Mouse (Mus musculus) E14TG2a.4 (cell line): ENCODE results near the gene Dclk1.
A peak's percentile ranks its signal among the peaks of the same experiment; 100 is the strongest.

Experiments used
- H3K27me3 ChIP-seq: 2 replicates; pipeline ENCODE4 v1.6.1; 2014; ENCODE audit warnings: low read length, control low read depth; ENCODE audit not compliant: insufficient read depth
- H3K36me3 ChIP-seq: 2 replicates; pipeline ENCODE4 v1.6.1; 2014; ENCODE audit warnings: low read length, control low read depth; ENCODE audit not compliant: insufficient read depth
- H3K4me1 ChIP-seq: replicated peaks from 2 replicates; pipeline ENCODE4 v1.6.1; 2014; ENCODE audit warnings: low read depth, low read length, control low read depth
- H3K4me3 ChIP-seq: replicated peaks from 2 replicates; pipeline ENCODE4 v1.5.1; 2014; ENCODE audit warnings: mild to moderate bottlenecking, low read length
- H3K9me3 ChIP-seq: 2 replicates; pipeline ENCODE4 v1.6.1; 2014; ENCODE audit warnings: low read length, control low read depth
- CTCF ChIP-seq: conservative IDR thresholded peaks from 2 replicates; pipeline ENCODE4 v1.5.1; 2014; ENCODE audit warnings: low read length
- NANOG ChIP-seq: IDR thresholded peaks from 2 replicates; pipeline ENCODE4 v1.6.1; 2014; ENCODE audit warnings: borderline replicate concordance, low read length, mixed read lengths
- POU5F1 ChIP-seq: IDR thresholded peaks from 2 replicates; pipeline ENCODE4 v1.6.1; 2014; ENCODE audit warnings: low read length, borderline replicate concordance

Dclk1 gene

GRCm38 (mm10) chr3:55352529-55352928 is 110.4 kb downstream of the Dclk1 start:
- TF ChIP-seq NANOG (no peak), POU5F1 (no peak), CTCF (no peak)
- H3K27me3 ChIP-seq, result no peaks in the 10 kb centered on the region; the same call in 1 of the 2 replicates
- H3K4me1 ChIP-seq, result no peaks in the 10 kb centered on the region
- no peak overlapping the region for H3K4me3 ChIP-seq
- H3K9me3 ChIP-seq, result no peaks in the 10 kb centered on the region
- H3K36me3 ChIP-seq, result no peaks in the 10 kb centered on the region

GRCm38 (mm10) chr3:55353169-55353568 is 111.0 kb downstream of the Dclk1 start:
- Histone ChIP-seq H3K4me1 (no peaks in the 10 kb centered on the region), H3K4me3 (no peak overlapping the region), H3K9me3 (no peaks in the 10 kb centered on the region), H3K36me3 (no peaks in the 10 kb centered on the region), H3K27me3 (no peaks in the 10 kb centered on the region; the same call in 1 of the 2 replicates)
- TF ChIP-seq POU5F1, result no peak

- Histone ChIP-seq H3K9me3 (no peaks in the 10 kb centered on the region), H3K36me3 (no peaks in the 10 kb centered on the region), H3K4me3 (no peak overlapping the region), H3K27me3 (no peaks in the 10 kb centered on the region; the same call in 1 of the 2 replicates), H3K4me1 (no peaks in the 10 kb centered on the region)
- no peak for TF ChIP-seq NANOG
- no peak for TF ChIP-seq POU5F1
- TF ChIP-seq CTCF, result no peak
Observed at GRCm38 (mm10) chr3:55353909-55354511, 111.8 kb downstream of the Dclk1 start.

- Histone ChIP-seq H3K36me3 (no peaks in the 10 kb centered on the region), H3K4me3 (no peak overlapping the region), H3K27me3 (no peaks in the 10 kb centered on the region; the same call in 1 of the 2 replicates), H3K4me1 (no peaks in the 10 kb centered on the region), H3K9me3 (no peaks in the 10 kb centered on the region)
- TF ChIP-seq NANOG, result no peak
- peak; percentile 41 for TF ChIP-seq CTCF
Observed at GRCm38 (mm10) chr3:55354765-55355164, 112.6 kb downstream of the Dclk1 start.

GRCm38 (mm10) chr3:55358486-55358885 is 116.3 kb downstream of the Dclk1 start:
- no peak for TF ChIP-seq POU5F1
- no peak for TF ChIP-seq NANOG
- TF ChIP-seq CTCF, result no peak
- Histone ChIP-seq H3K27me3 (no peaks in the 10 kb centered on the region; the same call in 1 of the 2 replicates), H3K4me1 (no peaks in the 10 kb centered on the region), H3K36me3 (no peaks in the 10 kb centered on the region), H3K9me3 (no peaks in the 10 kb centered on the region), H3K4me3 (no peak overlapping the region)

GRCm38 (mm10) chr3:55360836-55361235 is 118.7 kb downstream of the Dclk1 start:
- TF ChIP-seq POU5F1 (no peak), CTCF (no peak), NANOG (no peak)
- H3K27me3 ChIP-seq, result no peaks in the 10 kb centered on the region

GRCm38 (mm10) chr3:55367166-55367565 is 125.0 kb downstream of the Dclk1 start:
- Histone ChIP-seq H3K9me3 (no peaks in the 10 kb centered on the region), H3K4me3 (no peak overlapping the region), H3K4me1 (no peaks in the 10 kb centered on the region), H3K27me3 (no peaks in the 10 kb centered on the region), H3K36me3 (no peaks in the 10 kb centered on the region)
- no peak for TF ChIP-seq CTCF
- no peak for TF ChIP-seq NANOG
- no peak for TF ChIP-seq POU5F1

More at GRCm38 (mm10) chr3:55360836-55361235, 118.7 kb downstream of the Dclk1 start:
- no peaks in the 10 kb centered on the region for H3K36me3 ChIP-seq
- H3K4me1 ChIP-seq, result no peaks in the 10 kb centered on the region
- H3K4me3 ChIP-seq, result no peak overlapping the region
- H3K9me3 ChIP-seq, result no peaks in the 10 kb centered on the region

GRCm38 (mm10) chr3:55369156-55369555 is 127.0 kb downstream of the Dclk1 start:
- Histone ChIP-seq H3K4me3 (no peak overlapping the region), H3K27me3 (no peaks in the 10 kb centered on the region), H3K4me1 (no peaks in the 10 kb centered on the region), H3K36me3 (no peaks in the 10 kb centered on the region), H3K9me3 (no peaks in the 10 kb centered on the region)
- TF ChIP-seq CTCF (no peak), NANOG (no peak), POU5F1 (no peak)

GRCm38 (mm10) chr3:55373689-55374088 is 131.5 kb downstream of the Dclk1 start:
- H3K9me3 ChIP-seq, result no peaks in the 10 kb centered on the region
- no peaks in the 10 kb centered on the region for H3K36me3 ChIP-seq
- no peaks in the 10 kb centered on the region for H3K4me1 ChIP-seq
- H3K27me3 ChIP-seq, result no peaks in the 10 kb centered on the region
- H3K4me3 ChIP-seq, result no peak overlapping the region
- TF ChIP-seq NANOG (no peak), CTCF (peak; percentile 41)

- H3K4me1 ChIP-seq, result no peaks in the 10 kb centered on the region
- H3K9me3 ChIP-seq, result no peaks in the 10 kb centered on the region
- H3K36me3 ChIP-seq, result no peaks in the 10 kb centered on the region
- H3K27me3 ChIP-seq, result no peaks in the 10 kb centered on the region
- no peak overlapping the region for H3K4me3 ChIP-seq
- no peak for TF ChIP-seq NANOG
- no peak for TF ChIP-seq POU5F1
- TF ChIP-seq CTCF, result no peak
Observed at GRCm38 (mm10) chr3:55378591-55378990, 136.4 kb downstream of the Dclk1 start.
